Mouse (Mus musculus): Measurements from ENCODE around the gene 2310030G06Rik. TPM values are rescaled to one million over a fixed set of nuclear protein-coding genes. Genes with fewer than 3 reads are reported as not detected.

2310030G06Rik gene
- total and polyA plus RNA-seq, 3 experiments = not detected

DNA sequence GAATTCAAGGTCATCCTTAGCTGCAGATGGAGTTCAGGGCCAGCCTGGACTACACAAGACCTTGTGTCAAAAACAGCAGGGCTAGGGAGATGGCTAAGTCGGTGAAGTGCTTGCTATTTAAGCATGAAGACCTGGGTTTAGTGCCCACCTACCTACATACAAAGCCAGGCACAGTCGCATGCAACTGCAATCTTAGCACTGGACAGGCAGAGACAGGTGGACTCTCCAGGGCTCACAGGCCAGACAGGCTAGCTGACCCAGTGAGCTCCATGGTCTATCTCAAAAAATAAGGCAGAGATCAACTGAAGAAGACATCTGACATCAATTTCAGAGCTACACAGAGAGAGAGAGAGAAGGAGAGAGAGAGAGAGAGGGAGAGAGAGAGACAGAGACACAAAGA lies 22.2 kb downstream of the 2310030G06Rik start:
- Histone ChIP-seq H3K27ac (ENCODE audit: control insufficient read depth, low read depth, low read length) (no peak overlapping the region), H3K4me1 (ENCODE audit: control insufficient read depth in 1 of 2, insufficient read depth in 2 of 2, low read length in 2 of 2) (0 out of 4 replicates have a peak, but pooled peaks cover 0 to 2% of the 10 kb centered on the region in 2 experiments), H3K9ac (ENCODE audit: control insufficient read depth, low read depth, low read length, poor library complexity, severe bottlenecking) (no peak overlapping the region), H3K27me3 (ENCODE audit: control insufficient read depth in 1 of 2, insufficient read depth in 2 of 2, low read length in 2 of 2) (peaks cover 6 to 9% of the 10 kb centered on the region in 2 experiments), H3K9me3 (replicated peaks; ENCODE audit: insufficient read depth, low read length) (no peaks in the 10 kb centered on the region), H3K79me2 (ENCODE audit: control insufficient read depth, insufficient read depth, low read length, poor library complexity) (no peaks in the 10 kb centered on the region), H3K4me3 (ENCODE audit: control insufficient read depth in 1 of 2, insufficient read depth in 1 of 2, low read depth in 2 of 2, low read length in 2 of 2) (no peak overlapping the region), H3K36me3 (ENCODE audit: control insufficient read depth in 1 of 2, insufficient read depth in 2 of 2, low read length in 2 of 2) (no peaks in the 10 kb centered on the region)
- no peak for DNase-seq (ENCODE audit: low read depth, low spot score)
- no peak for TF ChIP-seq ZKSCAN1 (IDR thresholded peaks at IDR 0.05; ENCODE audit: low read depth, low read length)
- TF ChIP-seq BHLHE40 (IDR thresholded peaks at IDR 0.05; ENCODE audit: borderline replicate concordance, low read depth, low read length) = no peak
- no peak for TF ChIP-seq JUND (IDR thresholded peaks at IDR 0.05; ENCODE audit: low read depth, low read length)
- TF ChIP-seq E2F4 (IDR thresholded peaks at IDR 0.05; ENCODE audit: borderline replicate concordance, low read depth, low read length) = no peak
- no peak for TF ChIP-seq SMC3 (IDR thresholded peaks at IDR 0.05; ENCODE audit: low read depth, low read length)
- TF ChIP-seq NELFE (IDR thresholded peaks at IDR 0.05; ENCODE audit: low read depth, low read length) = no peak
- TF ChIP-seq ZMIZ1 (IDR thresholded peaks at IDR 0.05; ENCODE audit: low read depth, low read length) = no peak
- TF ChIP-seq GATA1 (IDR thresholded peaks at IDR 0.05; ENCODE audit: low read depth, low read length) = no peak
- no peak for TF ChIP-seq POLR2AphosphoS2 (IDR thresholded peaks at IDR 0.05; ENCODE audit: low read length)
- TF ChIP-seq SIN3A (IDR thresholded peaks at IDR 0.05; ENCODE audit: low read length) = no peak
- TF ChIP-seq MAFK (IDR thresholded peaks at IDR 0.05; ENCODE audit: borderline replicate concordance, low read depth, low read length) = no peak

DNA sequence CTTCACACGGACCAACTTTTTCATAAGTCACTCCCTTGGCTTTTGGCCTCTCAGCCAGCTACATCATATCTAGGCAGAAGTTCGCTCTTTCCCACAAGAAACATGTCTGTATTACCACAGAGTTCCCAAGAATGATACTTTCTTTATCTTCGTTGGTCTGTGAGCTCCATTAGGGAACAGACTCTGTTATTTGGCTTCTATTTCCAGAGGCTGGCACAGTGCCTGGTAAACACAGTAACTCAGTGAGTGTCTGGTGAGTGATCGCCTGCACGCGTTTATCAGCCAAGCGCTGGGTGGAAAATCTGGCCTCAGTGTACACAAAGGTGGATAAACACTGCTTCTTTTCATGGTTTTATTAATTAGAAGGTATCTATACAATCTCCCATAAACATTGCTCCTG lies 22.9 kb downstream of the 2310030G06Rik start:
- no peak overlapping the region for H3K9ac ChIP-seq (ENCODE audit: control insufficient read depth, low read depth, low read length, poor library complexity, severe bottlenecking)
- H3K27ac ChIP-seq (ENCODE audit: control insufficient read depth, low read depth, low read length) = no peak overlapping the region
- DNase-seq (ENCODE audit: low read depth, low spot score) = peak; percentile 24
- H3K4me3 ChIP-seq (ENCODE audit: control insufficient read depth in 1 of 2, insufficient read depth in 1 of 2, low read depth in 2 of 2, low read length in 2 of 2) = no peak overlapping the region
- H3K9me3 ChIP-seq (replicated peaks; ENCODE audit: insufficient read depth, low read length) = no peaks in the 10 kb centered on the region
- peaks cover 9% of the 10 kb centered on the region in 2 experiments for H3K27me3 ChIP-seq (ENCODE audit: control insufficient read depth in 1 of 2, insufficient read depth in 2 of 2, low read length in 2 of 2)
- no peak for TF ChIP-seq CTCF (IDR thresholded peaks at IDR 0.05 in 2 of 3, conservative IDR thresholded peaks at IDR 0.05 in 1 of 3; ENCODE audit: control insufficient read depth in 1 of 3, insufficient read depth in 1 of 3, low read depth in 2 of 3, low read length in 3 of 3, poor library complexity in 1 of 3, severe bottlenecking in 1 of 3)
- no peak for TF ChIP-seq RCOR1 (IDR thresholded peaks at IDR 0.05; ENCODE audit: low read depth, low read length)
- no peak for TF ChIP-seq E2F4 (IDR thresholded peaks at IDR 0.05; ENCODE audit: borderline replicate concordance, low read depth, low read length)
- TF ChIP-seq KAT2A (conservative IDR thresholded peaks at IDR 0.05; ENCODE audit: low read depth, low read length) = no peak
- TF ChIP-seq JUND (IDR thresholded peaks at IDR 0.05; ENCODE audit: low read depth, low read length) = no peak
- no peak for TF ChIP-seq MAZ (IDR thresholded peaks at IDR 0.05; ENCODE audit: low read depth, low read length)
- no peak for TF ChIP-seq ZKSCAN1 (IDR thresholded peaks at IDR 0.05; ENCODE audit: low read depth, low read length)
- no peak for TF ChIP-seq GATA1 (IDR thresholded peaks at IDR 0.05; ENCODE audit: low read depth, low read length)
- no peak for TF ChIP-seq ELF1 (IDR thresholded peaks at IDR 0.05; ENCODE audit: low read depth, low read length)
- TF ChIP-seq TCF12 (IDR thresholded peaks at IDR 0.05; ENCODE audit: low read depth, low read length) = no peak
- no peak for TF ChIP-seq SMC3 (IDR thresholded peaks at IDR 0.05; ENCODE audit: low read depth, low read length)
- no peak for TF ChIP-seq BHLHE40 (IDR thresholded peaks at IDR 0.05; ENCODE audit: borderline replicate concordance, low read depth, low read length)
- no peak for TF ChIP-seq MAX (IDR thresholded peaks at IDR 0.05; ENCODE audit: low read length)
- TF ChIP-seq GABPA (IDR thresholded peaks at IDR 0.05; ENCODE audit: low read depth, low read length) = no peak
- no peak for TF ChIP-seq HCFC1 (IDR thresholded peaks at IDR 0.05; ENCODE audit: low read depth, low read length)
- no peak for TF ChIP-seq MEF2A (IDR thresholded peaks at IDR 0.05; ENCODE audit: extremely low read depth, insufficient replicate concordance, low read depth, low read length, poor library complexity, severe bottlenecking)
- no peaks in the 10 kb centered on the region for H3K36me3 ChIP-seq (ENCODE audit: control insufficient read depth in 1 of 2, insufficient read depth in 2 of 2, low read length in 2 of 2)
- H3K79me2 ChIP-seq (ENCODE audit: control insufficient read depth, insufficient read depth, low read length, poor library complexity) = no peaks in the 10 kb centered on the region
- H3K4me1 ChIP-seq (ENCODE audit: control insufficient read depth in 1 of 2, insufficient read depth in 2 of 2, low read length in 2 of 2) = 0 out of 4 replicates have a peak, but pooled peaks cover 0 to 2% of the 10 kb centered on the region in 2 experiments

Measured in MEL (cell line).